ENCODE assay signal across 10 mouse cellular contexts in the genomic region with DNA sequence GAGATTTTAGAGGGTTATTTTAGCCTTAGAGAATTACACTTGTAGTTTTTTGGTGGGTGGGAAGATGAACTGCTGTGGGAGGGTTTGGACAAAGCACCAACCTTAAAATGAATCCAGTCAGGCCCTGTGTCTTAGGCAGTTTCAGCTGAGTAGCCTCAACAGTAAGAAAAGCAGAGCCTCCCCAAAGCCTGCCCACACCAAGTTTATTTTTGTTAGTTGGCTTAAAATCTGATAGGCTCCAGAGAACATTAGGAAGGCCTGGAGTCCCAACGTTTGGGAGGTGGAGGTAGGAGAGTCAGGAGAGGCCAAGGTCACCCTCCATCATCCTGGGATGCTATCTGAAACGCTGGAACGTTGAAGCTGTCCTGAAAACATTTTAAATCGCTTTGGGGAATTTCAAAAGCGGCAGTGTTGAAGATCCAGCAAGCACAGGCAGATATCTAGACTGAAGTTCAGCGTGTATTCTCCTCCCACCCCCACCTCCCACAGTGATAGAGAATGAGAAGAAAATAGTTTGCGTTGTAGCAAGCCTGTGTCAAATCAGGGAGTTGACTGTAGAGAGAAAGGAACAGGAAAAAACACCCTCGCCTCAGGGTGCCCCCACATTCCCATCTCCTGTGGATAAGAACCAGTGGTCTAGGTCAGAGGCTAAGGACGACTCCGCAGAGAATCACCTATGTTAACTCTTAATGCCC. TPM values are rescaled to one million over a fixed set of nuclear protein-coding genes. Genes with fewer than 3 reads are reported as not detected.
A peak's percentile ranks its signal among the peaks of the same experiment; 100 is the strongest.
DNase-seq lines count a peak whose midpoint lies in the region; ATAC-seq and TF ChIP-seq lines count a peak whose summit lies in the region.
"Had no signal": no experiment of that assay in that cellular context is flagged by ENCODE, and none has a peak within 500 bp of the region (broad histone marks: within the 10 kb centered on the region; RNA-seq: fewer than 3 reads in every experiment).

No protein-coding gene starts in this region.

- peak overlapping the region; percentile 61 for H3K4me3 ChIP-seq in heart, embryonic 12.5 days
- peak overlapping the region; percentile 87 for H3K4me3 ChIP-seq in ES-Bruce4 (ENCODE audit: low read depth, low read length)
- peak overlapping the region; percentile 73 for H3K4me3 ChIP-seq in forebrain, embryonic 10.5 days
- H3K4me3 ChIP-seq in liver, embryonic 13.5 days (replicated peaks), result peak overlapping the region; percentile 47

- no peak for TF ChIP-seq EP300 in ES-Bruce4 (IDR thresholded peaks at IDR 0.05; ENCODE audit: insufficient read depth, low read depth, low read length)

- peaks cover 6% of the 10 kb centered on the region for H3K27me3 ChIP-seq in heart, embryonic 12.5 days (replicated peaks)
- H3K27me3 ChIP-seq in ES-Bruce4 (ENCODE audit: control insufficient read depth, insufficient read depth, low read length, poor library complexity, severe bottlenecking), result no peaks in the 10 kb centered on the region
- peaks cover 21% of the 10 kb centered on the region for H3K27me3 ChIP-seq in forebrain, embryonic 10.5 days (ENCODE audit: poor library complexity, severe bottlenecking)
- peaks cover 30% of the 10 kb centered on the region for H3K27me3 ChIP-seq in liver, embryonic 13.5 days

- H3K4me1 ChIP-seq in heart, embryonic 12.5 days (replicated peaks), result peaks cover 30% of the 10 kb centered on the region
- no peaks in the 10 kb centered on the region for H3K4me1 ChIP-seq in ES-Bruce4 (ENCODE audit: control insufficient read depth, insufficient read depth, low read length)
- peaks cover 75% of the 10 kb centered on the region for H3K4me1 ChIP-seq in forebrain, embryonic 10.5 days
- peaks cover 6% of the 10 kb centered on the region; the same call in 1 of the 2 replicates for H3K4me1 ChIP-seq in liver, embryonic 13.5 days (replicated peaks)

- peak overlapping the region; percentile 85 for H3K4me2 ChIP-seq in heart, embryonic 12.5 days
- peak overlapping the region; percentile 64 for H3K4me2 ChIP-seq in liver, embryonic 13.5 days

- H3K36me3 ChIP-seq in heart, embryonic 12.5 days, result peaks cover 32% of the 10 kb centered on the region
- peaks cover 12% of the 10 kb centered on the region for H3K36me3 ChIP-seq in ES-Bruce4 (ENCODE audit: control insufficient read depth, insufficient read depth, low read length, poor library complexity, severe bottlenecking)
- peaks cover 40% of the 10 kb centered on the region for H3K36me3 ChIP-seq in forebrain, embryonic 10.5 days (replicated peaks)
- no peaks in the 10 kb centered on the region for H3K36me3 ChIP-seq in liver, embryonic 13.5 days

- ATAC-seq in heart, embryonic 12.5 days (ENCODE audit: insufficient number of reproducible peaks, low FRiP score), result no peak
- no peak for ATAC-seq in liver, embryonic 13.5 days (ENCODE audit: low read depth)

- TF ChIP-seq CTCF in ES-Bruce4 (IDR thresholded peaks at IDR 0.05; ENCODE audit: low read depth, low read length), result no peak

- peak overlapping the region; percentile 83 for H3K27ac ChIP-seq in heart, embryonic 12.5 days (ENCODE audit: poor library complexity, severe bottlenecking)
- H3K27ac ChIP-seq in ES-Bruce4 (ENCODE audit: insufficient read depth, low read length), result no peak overlapping the region
- peak overlapping the region; percentile 90 for H3K27ac ChIP-seq in forebrain, embryonic 10.5 days
- H3K27ac ChIP-seq in liver, embryonic 13.5 days, result no peak overlapping the region

- TF ChIP-seq POLR2A in ES-Bruce4 (IDR thresholded peaks at IDR 0.05; ENCODE audit: insufficient read depth, low read length), result no peak

- no peak for DNase-seq in heart, postnatal 10 days
- DNase-seq in forebrain, embryonic 10.5 days (ENCODE audit: extremely low spot score, low spot score), result no peak
- DNase-seq in liver, embryonic 13.5 days, result no peak
- DNase-seq in gastrocnemius, postnatal 36 days, result no peak
- no peak for DNase-seq in urinary bladder, postnatal 36 days (ENCODE audit: low spot score in 2 of 2)
- no peak for DNase-seq in gastrocnemius, postnatal 14 days

- H3K9me3 ChIP-seq in heart, embryonic 12.5 days (replicated peaks), result no peaks in the 10 kb centered on the region
- no peaks in the 10 kb centered on the region for H3K9me3 ChIP-seq in ES-Bruce4 (replicated peaks; ENCODE audit: control insufficient read depth, insufficient read depth, low read length, poor library complexity, severe bottlenecking)
- H3K9me3 ChIP-seq in forebrain, embryonic 10.5 days, result no peaks in the 10 kb centered on the region
- H3K9me3 ChIP-seq in liver, embryonic 13.5 days (replicated peaks), result no peaks in the 10 kb centered on the region

- H3K9ac ChIP-seq in heart, embryonic 12.5 days, result peak overlapping the region; percentile 80
- peak overlapping the region; percentile 20 for H3K9ac ChIP-seq in ES-Bruce4 (ENCODE audit: low read depth, poor library complexity, severe bottlenecking)
- no peak overlapping the region for H3K9ac ChIP-seq in liver, embryonic 13.5 days

- intact Hi-C loops in heart, postnatal 10 days (cut with DNase I), result loop anchor here (2.0 kb wide), 1 partner anchor 18 kb away; no protein-coding TSS in a partner anchor
- intact Hi-C loops in gastrocnemius, postnatal 36 days (cut with DNase I), result no loop called here
- intact Hi-C loops in gastrocnemius, postnatal 14 days (cut with DNase I; ENCODE audit: low total_unique reads), result no loop called here

- 4% methylated on average over 10 of the region's 10 CpGs for WGBS in heart, embryonic 12.5 days
- 5% methylated on average over 10 of the region's 10 CpGs for WGBS in forebrain, embryonic 10.5 days
- 19% methylated on average over 10 of the region's 10 CpGs for WGBS in liver, embryonic 13.5 days (ENCODE audit: insufficient replicate concordance)

RNA-seq across cellular contexts. Expression of a gene that starts 1.3 kb away (rescaled TPM):
- polyA plus RNA-seq in heart, embryonic 12.5 days (2016; fragmentation: Nextera tagmentation; extraction: Ambion mirVana), result 777 and 782 TPM in 2 replicates
- 1,000 to 10,000 TPM; 1,648 to 1,721 TPM for total RNA-seq in heart, postnatal 10 days (2021)
- polyA plus RNA-seq in ES-Bruce4 (2011; ENCODE audit: insufficient read depth, insufficient read length, low read depth, missing spikeins), result 661 and 669 TPM in 2 replicates
- 512 and 551 TPM in 2 replicates for polyA plus RNA-seq in forebrain, embryonic 10.5 days (2016; fragmentation: Nextera tagmentation; extraction: Ambion mirVana)
- polyA plus RNA-seq in liver, embryonic 13.5 days (2015; fragmentation: Nextera tagmentation; extraction: Ambion mirVana), result 41.0 and 43.0 TPM in 2 replicates
- total RNA-seq in gastrocnemius, postnatal 36 days (2021), result 100 to 1,000 TPM; 236 to 395 TPM
- total RNA-seq in gastrocnemius, postnatal 14 days (2021), result 100 to 1,000 TPM; 112 to 138 TPM
- total RNA-seq: MEL had no signal

RNA-seq across cellular contexts. Expression of a gene that starts 33.6 kb away (rescaled TPM):
- 0.40 TPM in 1 of 2 replicates, not detected in the other for polyA plus RNA-seq in heart, embryonic 12.5 days (2016; fragmentation: Nextera tagmentation; extraction: Ambion mirVana)
- total RNA-seq in heart, postnatal 10 days (2021), result under 1 TPM in 1 of 2 experiments, not detected in 1; 0.19 TPM
- polyA plus RNA-seq in ES-Bruce4 (2011; ENCODE audit: insufficient read depth, insufficient read length, low read depth, missing spikeins), result not detected in 2 replicates
- not detected in 2 replicates for polyA plus RNA-seq in forebrain, embryonic 10.5 days (2016; fragmentation: Nextera tagmentation; extraction: Ambion mirVana)
- 37.9 and 53.3 TPM in 2 replicates for polyA plus RNA-seq in liver, embryonic 13.5 days (2015; fragmentation: Nextera tagmentation; extraction: Ambion mirVana)
- under 1 TPM in 1 of 2 experiments, not detected in 1; 0.76 TPM for total RNA-seq in gastrocnemius, postnatal 36 days (2021)
- total RNA-seq in gastrocnemius, postnatal 14 days (2021), result under 1 TPM in 1 of 2 experiments, not detected in 1; 0.31 TPM
- total RNA-seq: hematopoietic stem cell, adult 5-6 weeks; MEL had no signal

Comparison
In these comparisons a context has a peak if more than half of its experiments do, and no peak if none do; other contexts are left out.
1. H3K27ac ChIP-seq: peak in heart, embryonic 12.5 days (single experiment) and forebrain, embryonic 10.5 days (single experiment); none in ES-Bruce4 (single experiment) and liver, embryonic 13.5 days (single experiment).
2. RNA of a gene that starts 1.3 kb away (polyA plus RNA-seq): 777 to 782 TPM in heart, embryonic 12.5 days, 661 to 669 TPM in ES-Bruce4 and 512 to 551 TPM in forebrain, embryonic 10.5 days; 41.0 to 43.0 TPM in liver, embryonic 13.5 days; every median in the first group is over 10 times any median in the second.
3. RNA of a gene that starts 33.6 kb away (polyA plus RNA-seq): 37.9 to 53.3 TPM in liver, embryonic 13.5 days; 0.40 TPM in heart, embryonic 12.5 days, not detected in ES-Bruce4 and not detected in forebrain, embryonic 10.5 days; every median in the first group is over 10 times any median in the second.
4. Peak in every context shown above with its lines, with median percentiles within 50 percentile points of each other: H3K4me3 ChIP-seq.